Mouse (Mus musculus) midbrain, postnatal 0 days (tissue): ENCODE measurements at regions not wholly inside any gene's neighbourhood (a gene's known extent, or its start where the extent isn't known, plus 50 kb on each side); places are given as distances from the start of the nearest gene placed in this dataset.

ENCODE experiments used
- ATAC-seq: fragments of 200-750 bp; cut with Nextera tagmentation; 2 replicates; pipeline ENCODE4 v1.8.0; 2017; ENCODE audit warnings: moderate number of reproducible peaks, mild to moderate bottlenecking, moderate TSS enrichment, moderate library complexity; ENCODE audit not compliant: low FRiP score
- DNase-seq: peaks from one replicate; pipeline ENCODE4 v3.0.0-alpha.2; 2015; ENCODE audit warnings: low spot score
- H3K27ac ChIP-seq: fragments of 300-500 bp; sonication (generic); 2 replicates; pipeline ENCODE4 v1.5.1; 2014; ENCODE audit warnings: low read depth, mild to moderate bottlenecking, low read length, mixed read lengths
- H3K27me3 ChIP-seq: fragments of 300-500 bp; sonication (generic); 2 replicates; pipeline ENCODE4 v1.6.1; 2014; ENCODE audit warnings: low read length, control low read depth, mixed read lengths; ENCODE audit not compliant: insufficient read depth
- H3K36me3 ChIP-seq: fragments of 300-500 bp; sonication (generic); 2 replicates; pipeline ENCODE4 v1.6.1; 2014; ENCODE audit warnings: low read length, control low read depth, mixed read lengths; ENCODE audit not compliant: insufficient read depth
- H3K4me1 ChIP-seq: fragments of 300-500 bp; sonication (generic); 2 replicates; pipeline ENCODE4 v1.6.1; 2014; ENCODE audit warnings: mild to moderate bottlenecking, control low read depth, antibody characterized with exemption, low read length, mixed read lengths; ENCODE audit not compliant: insufficient read depth
- H3K4me2 ChIP-seq: fragments of 300-500 bp; sonication (generic); 2 replicates; pipeline ENCODE4 v1.6.1; 2014; ENCODE audit warnings: low read depth, mild to moderate bottlenecking, low read length, mixed read lengths; ENCODE audit not compliant: poor library complexity, severe bottlenecking
- H3K4me3 ChIP-seq: fragments of 300-500 bp; sonication (generic); 2 replicates; pipeline ENCODE4 v1.5.1; 2014; ENCODE audit warnings: low read depth, mild to moderate bottlenecking, low read length, moderate library complexity
- H3K9ac ChIP-seq: fragments of 300-500 bp; sonication (generic); replicated peaks from 2 replicates; pipeline ENCODE4 v1.6.1; 2014; ENCODE audit warnings: mild to moderate bottlenecking, low read length, moderate library complexity, mixed read lengths; ENCODE audit not compliant: poor library complexity, severe bottlenecking
- H3K9me3 ChIP-seq: fragments of 300-500 bp; sonication (generic); 2 replicates; pipeline ENCODE4 v1.6.1; 2016; ENCODE audit warnings: low read length, control low read depth
- CTCF ChIP-seq: IDR thresholded peaks from 2 replicates; pipeline ENCODE4 v1.5.1; 2016; ENCODE audit warnings: antibody characterized with exemption, mild to moderate bottlenecking
- WGBS: fragments of 180-500 bp; shearing (Covaris S2); extraction: QIAGEN DNeasy Blood & Tissue Kit; methylation state at CpG from one replicate; pipeline ENCODE4 v1.1.7; 2014; 5-methylcytosine and 5-hydroxymethylcytosine counted together

DNA sequence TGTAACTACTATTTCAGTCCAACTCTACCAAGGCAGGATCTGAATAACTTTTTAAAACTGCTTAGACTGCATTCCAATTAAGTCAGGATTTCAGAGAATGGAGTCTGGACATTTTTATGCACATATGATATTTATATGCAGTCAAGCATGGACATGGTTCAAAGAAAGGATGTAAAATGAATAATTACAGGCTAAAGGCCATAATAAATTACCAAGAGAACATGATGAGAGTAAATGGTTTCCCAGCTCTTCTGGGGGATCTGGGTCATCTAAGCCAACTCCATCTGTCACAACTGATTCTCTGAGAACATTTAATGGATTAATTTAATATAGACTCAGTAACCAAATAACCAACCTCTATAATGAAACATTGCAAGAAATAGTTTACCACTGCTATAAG lies 77.9 kb upstream of the P3h2 start:
- no peak for ATAC-seq
- Histone ChIP-seq H3K27me3 (no peaks in the 10 kb centered on the region), H3K9me3 (no peaks in the 10 kb centered on the region), H3K4me2 (no peak overlapping the region), H3K36me3 (no peaks in the 10 kb centered on the region), H3K4me1 (no peaks in the 10 kb centered on the region), H3K4me3 (no peak overlapping the region), H3K9ac (no peak overlapping the region), H3K27ac (no peak overlapping the region)
- no peak for DNase-seq
- no peak for TF ChIP-seq CTCF

- Histone ChIP-seq H3K4me3 (no peak overlapping the region), H3K27me3 (no peaks in the 10 kb centered on the region), H3K9me3 (no peaks in the 10 kb centered on the region), H3K36me3 (no peaks in the 10 kb centered on the region), H3K4me1 (no peaks in the 10 kb centered on the region), H3K9ac (no peak overlapping the region), H3K27ac (no peak overlapping the region), H3K4me2 (no peak overlapping the region)
- WGBS, result 82% methylated on average over 3 of the region's 3 CpGs
- DNase-seq (no peak), ATAC-seq (no peak)
- no peak for TF ChIP-seq CTCF
Measured at GRCm38 (mm10) chr16:26181716-26182115, 76.1 kb upstream of the P3h2 start.

- Histone ChIP-seq H3K9ac (no peak overlapping the region), H3K4me1 (no peaks in the 10 kb centered on the region), H3K4me2 (no peak overlapping the region), H3K27me3 (no peaks in the 10 kb centered on the region), H3K27ac (no peak overlapping the region), H3K9me3 (no peaks in the 10 kb centered on the region), H3K36me3 (no peaks in the 10 kb centered on the region), H3K4me3 (no peak overlapping the region)
- ATAC-seq (no peak), DNase-seq (no peak)
- TF ChIP-seq CTCF, result no peak
- 39% methylated on average over 3 of the region's 3 CpGs for WGBS
Measured at GRCm38 (mm10) chr16:26171441-26171840, 65.9 kb upstream of the P3h2 start.

GRCm38 (mm10) chr16:26169382-26169781 lies 63.8 kb upstream of the P3h2 start:
- DNase-seq, result no peak
- no peak overlapping the region for H3K27ac ChIP-seq
- 91% methylated on average over 1 of the region's 1 CpGs for WGBS

GRCm38 (mm10) chr16:26168216-26168615 lies 62.6 kb upstream of the P3h2 start:
- no peak overlapping the region for H3K27ac ChIP-seq
- ATAC-seq, result no peak
- H3K36me3 ChIP-seq, result no peaks in the 10 kb centered on the region
- DNase-seq, result no peak
- H3K4me3 ChIP-seq, result no peak overlapping the region
- no peaks in the 10 kb centered on the region for H3K4me1 ChIP-seq
- TF ChIP-seq CTCF, result no peak
- H3K4me2 ChIP-seq, result no peak overlapping the region
- H3K9ac ChIP-seq, result no peak overlapping the region
- WGBS, result 95% methylated on average over 2 of the region's 2 CpGs
- H3K27me3 ChIP-seq, result no peaks in the 10 kb centered on the region
- H3K9me3 ChIP-seq, result no peaks in the 10 kb centered on the region

More at GRCm38 (mm10) chr16:26169382-26169781, 63.8 kb upstream of the P3h2 start:
- H3K9ac ChIP-seq, result no peak overlapping the region
- no peak overlapping the region for H3K4me2 ChIP-seq
- no peaks in the 10 kb centered on the region for H3K27me3 ChIP-seq
- H3K36me3 ChIP-seq, result no peaks in the 10 kb centered on the region
- no peak for TF ChIP-seq CTCF
- H3K4me3 ChIP-seq, result no peak overlapping the region
- no peak for ATAC-seq
- no peaks in the 10 kb centered on the region for H3K4me1 ChIP-seq
- no peaks in the 10 kb centered on the region for H3K9me3 ChIP-seq

DNA sequence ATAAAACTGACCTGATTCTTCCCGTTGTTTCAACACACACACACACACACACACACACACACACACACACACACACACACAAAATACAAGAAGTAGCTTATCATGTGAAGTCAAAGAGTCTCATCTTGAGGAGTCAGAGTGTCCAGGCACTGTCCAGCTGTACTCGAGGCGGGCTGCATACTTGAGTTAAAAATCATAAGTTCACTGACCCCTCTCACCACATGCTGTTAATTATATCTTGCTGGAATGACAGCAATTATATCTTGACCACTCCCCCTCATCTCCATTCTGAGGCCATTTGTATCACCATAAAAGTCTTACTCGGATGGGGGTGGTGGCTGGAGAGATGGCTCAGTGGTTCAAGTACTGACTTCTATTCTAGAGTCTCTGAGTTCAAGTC lies 58.5 kb upstream of the P3h2 start:
- TF ChIP-seq CTCF, result no peak
- DNase-seq, result no peak
- no peak overlapping the region for H3K27ac ChIP-seq
- H3K4me2 ChIP-seq, result no peak overlapping the region
- WGBS, result 73% methylated on average over 4 of the region's 4 CpGs
- H3K4me3 ChIP-seq, result no peak overlapping the region
- ATAC-seq, result no peak
- H3K9ac ChIP-seq, result no peak overlapping the region
- H3K27me3 ChIP-seq, result no peaks in the 10 kb centered on the region
- no peaks in the 10 kb centered on the region for H3K4me1 ChIP-seq
- H3K9me3 ChIP-seq, result no peaks in the 10 kb centered on the region
- no peaks in the 10 kb centered on the region for H3K36me3 ChIP-seq

- no peak for TF ChIP-seq CTCF
- no peaks in the 10 kb centered on the region for H3K27me3 ChIP-seq
- H3K9me3 ChIP-seq, result no peaks in the 10 kb centered on the region
- ATAC-seq (no peak), DNase-seq (no peak)
- no peaks in the 10 kb centered on the region for H3K36me3 ChIP-seq
- H3K9ac ChIP-seq, result no peak overlapping the region
- H3K4me2 ChIP-seq, result no peak overlapping the region
- H3K27ac ChIP-seq, result no peak overlapping the region
- WGBS, result 78% methylated on average over 2 of the region's 2 CpGs
- no peaks in the 10 kb centered on the region for H3K4me1 ChIP-seq
- no peak overlapping the region for H3K4me3 ChIP-seq
Measured at GRCm38 (mm10) chr16:26163401-26163800, 57.8 kb upstream of the P3h2 start.
